Mouse (Mus musculus) midbrain, embryonic 14.5 days (tissue): ENCODE data around the gene Slc35f6. TPM values are rescaled to one million over a fixed set of nuclear protein-coding genes. Genes with fewer than 3 reads are reported as not detected.
A peak's percentile ranks its signal among the peaks of the same experiment; 100 is the strongest.

Experiments used
- ATAC-seq: fragments of 200-750 bp; cut with Nextera tagmentation; 2 replicates; pipeline ENCODE4 v1.8.0; 2017; ENCODE audit warnings: moderate number of reproducible peaks, moderate library complexity; ENCODE audit not compliant: low FRiP score, low TSS enrichment
- DNase-seq: peaks from one replicate; pipeline ENCODE4 v3.0.0-alpha.2; 2015
- H3K27ac ChIP-seq: fragments of 300-500 bp; sonication (generic); replicated peaks from 2 replicates; pipeline ENCODE4 v1.5.1; 2014; ENCODE audit warnings: mild to moderate bottlenecking, low read depth, low read length, moderate library complexity
- H3K27me3 ChIP-seq: fragments of 300-500 bp; sonication (generic); 2 replicates; pipeline ENCODE4 v1.6.1; 2014; ENCODE audit warnings: low read length, control low read depth, mixed read lengths; ENCODE audit not compliant: control insufficient read depth, insufficient read depth
- H3K36me3 ChIP-seq: fragments of 300-500 bp; sonication (generic); 2 replicates; pipeline ENCODE4 v1.6.1; 2014; ENCODE audit warnings: low read length, control low read depth; ENCODE audit not compliant: control insufficient read depth, insufficient read depth
- H3K4me1 ChIP-seq: fragments of 300-500 bp; sonication (generic); 2 replicates; pipeline ENCODE4 v1.6.1; 2014; ENCODE audit warnings: mild to moderate bottlenecking, antibody characterized with exemption, low read length, control low read depth; ENCODE audit not compliant: control insufficient read depth, insufficient read depth
- H3K4me2 ChIP-seq: fragments of 300-500 bp; sonication (generic); 2 replicates; pipeline ENCODE4 v1.6.1; 2014; ENCODE audit warnings: mild to moderate bottlenecking, low read length, moderate library complexity
- H3K4me3 ChIP-seq: fragments of 300-500 bp; sonication (generic); replicated peaks from 2 replicates; pipeline ENCODE4 v1.5.1; 2014; ENCODE audit warnings: low read depth, low read length
- H3K9ac ChIP-seq: fragments of 300-500 bp; sonication (generic); replicated peaks from 2 replicates; pipeline ENCODE4 v1.6.1; 2014; ENCODE audit warnings: mild to moderate bottlenecking, low read length, moderate library complexity
- H3K9me3 ChIP-seq: fragments of 300-500 bp; sonication (generic); 2 replicates; pipeline ENCODE4 v1.6.1; 2016; ENCODE audit warnings: low read length, control low read depth, mixed read lengths; ENCODE audit not compliant: control insufficient read depth
- WGBS: fragments of 180-500 bp; shearing (Covaris S2); extraction: QIAGEN DNeasy Blood & Tissue Kit; methylation state at CpG from one replicate; pipeline ENCODE4 v1.1.7; 2014; 5-methylcytosine and 5-hydroxymethylcytosine counted together
- polyA plus RNA-seq: library from polyadenylated mRNA; unstranded; fragments of >200 nt; fragmentation: Nextera tagmentation; extraction: Ambion mirVana; gene quantifications from 2 replicates; pipeline ENCODE4 v1.2.1, GENCODE M21; 2014

Slc35f6 gene
- polyA plus RNA-seq, 1 experiment from 2014 or later = 33.9 TPM

DNA sequence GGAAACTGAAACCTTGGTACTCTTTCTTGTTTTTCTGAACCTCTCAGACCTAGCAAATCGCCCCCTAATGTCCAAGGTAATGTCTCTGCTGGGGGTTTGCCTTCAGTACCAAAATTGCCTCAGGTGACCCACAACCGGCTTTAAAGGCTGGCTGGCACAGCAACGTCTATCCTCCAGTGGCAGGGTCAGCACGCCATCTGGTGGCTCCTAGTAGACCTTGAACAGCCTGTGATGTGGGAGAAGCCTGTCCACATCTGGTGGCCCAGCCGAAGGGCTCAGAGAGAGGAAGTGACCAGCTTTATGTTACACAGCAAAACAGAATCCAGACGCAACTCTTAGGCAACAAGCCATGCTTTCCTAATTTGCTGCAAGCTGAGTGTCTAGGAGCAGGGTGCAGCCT lies 9.7 kb upstream of the Slc35f6 start:
- WGBS = 6% methylated on average over 6 of the region's 6 CpGs
- Histone ChIP-seq H3K36me3 (no peaks in the 10 kb centered on the region), H3K27ac (no peak overlapping the region), H3K4me2 (no peak overlapping the region), H3K4me3 (no peak overlapping the region), H3K27me3 (no peaks in the 10 kb centered on the region), H3K9ac (no peak overlapping the region), H3K4me1 (no peaks in the 10 kb centered on the region), H3K9me3 (no peaks in the 10 kb centered on the region)
- no peak for ATAC-seq
- peak; percentile 88 for DNase-seq

DNA sequence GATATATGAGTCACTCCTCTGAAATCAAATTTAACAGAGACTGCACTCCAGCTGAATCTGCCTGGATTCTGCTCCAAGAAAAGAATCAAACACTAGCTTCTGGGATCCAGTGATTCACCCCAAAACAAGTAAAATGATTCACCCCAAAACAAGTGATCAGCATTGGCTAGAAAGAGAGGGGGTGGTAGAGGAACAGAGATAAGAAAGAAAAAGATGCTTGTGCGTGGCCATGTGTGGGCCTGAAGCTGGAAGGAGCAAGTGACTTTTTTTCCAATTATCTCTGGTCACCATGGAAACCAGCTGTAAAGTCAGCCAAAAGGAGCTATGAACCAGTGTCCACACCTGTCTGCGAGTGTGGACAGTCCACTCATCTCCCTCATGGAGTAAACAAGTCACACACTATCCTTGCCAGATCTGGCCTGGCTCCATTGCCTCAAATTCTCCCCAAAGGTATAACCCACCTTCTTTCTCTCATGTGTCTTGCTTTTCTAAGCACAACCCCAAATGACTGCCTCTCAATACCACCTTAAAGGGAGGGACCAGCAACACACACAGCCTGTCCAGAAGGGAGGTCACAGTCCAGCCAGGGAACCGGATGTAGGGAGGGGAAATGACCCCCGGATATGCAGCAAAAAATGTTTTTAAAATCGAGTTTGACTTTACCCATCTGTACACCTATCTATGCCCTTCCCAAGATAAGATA lies 4.1 kb upstream of the Slc35f6 start:
- ATAC-seq = no peak
- H3K4me2 ChIP-seq = no peak overlapping the region
- no peaks in the 10 kb centered on the region for H3K36me3 ChIP-seq
- 67% methylated on average over 5 of the region's 5 CpGs for WGBS
- no peak overlapping the region for H3K4me3 ChIP-seq
- H3K4me1 ChIP-seq = peaks cover 10% of the 10 kb centered on the region; the same call in 1 of the 2 replicates
- H3K27me3 ChIP-seq = no peaks in the 10 kb centered on the region
- no peak for DNase-seq
- H3K9me3 ChIP-seq = no peaks in the 10 kb centered on the region
- H3K27ac ChIP-seq = no peak overlapping the region
- H3K9ac ChIP-seq = no peak overlapping the region

DNA sequence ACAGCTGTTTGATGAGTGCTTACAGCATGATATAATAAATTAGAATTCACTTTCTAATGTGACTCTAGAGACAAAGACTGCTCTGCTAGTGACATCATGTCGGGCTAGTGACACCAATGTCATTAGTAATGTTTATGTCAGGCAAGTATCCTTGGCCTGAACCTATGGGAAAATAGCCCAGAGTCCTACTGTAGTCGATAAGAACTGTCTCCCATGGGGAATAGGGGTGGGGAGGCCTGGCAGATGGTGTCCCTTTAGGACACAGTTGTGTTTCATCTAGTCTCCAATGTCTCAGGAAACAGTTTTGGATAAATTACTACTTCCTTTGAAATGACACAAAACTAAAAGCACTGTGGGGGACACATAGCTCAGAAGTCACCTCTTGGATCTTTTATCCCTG lies 1.7 kb upstream of the Slc35f6 start:
- DNase-seq (no peak), ATAC-seq (no peak)
- Histone ChIP-seq H3K27ac (no peak overlapping the region), H3K4me2 (no peak overlapping the region), H3K4me1 (peaks cover 19% of the 10 kb centered on the region; the same call in 1 of the 2 replicates), H3K27me3 (no peaks in the 10 kb centered on the region), H3K4me3 (no peak overlapping the region), H3K9me3 (no peaks in the 10 kb centered on the region), H3K9ac (no peak overlapping the region), H3K36me3 (no peaks in the 10 kb centered on the region)
- WGBS = 68% methylated on average over 2 of the region's 2 CpGs

DNA sequence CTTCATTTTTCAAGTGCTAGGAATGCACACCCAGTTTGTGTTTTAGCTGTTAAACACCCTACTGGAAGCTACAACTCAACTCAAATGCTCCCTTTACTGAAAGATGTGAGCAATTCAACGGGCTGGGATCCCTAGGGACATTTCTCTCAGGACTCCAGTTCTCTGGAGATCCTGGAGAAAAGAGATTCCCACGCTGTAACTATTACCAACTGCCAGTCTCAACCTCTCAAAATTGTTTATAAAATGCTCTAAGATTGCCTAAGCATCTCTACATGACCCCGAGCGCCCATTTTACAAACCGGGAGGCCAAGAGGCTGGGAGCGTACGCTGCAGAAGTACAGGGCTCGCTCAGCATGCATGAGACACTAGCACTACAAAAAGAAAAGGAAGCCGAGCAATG lies 337 bp upstream of the Slc35f6 start:
- whole genome bisulfite sequencing = 16% methylated on average over 9 of the region's 9 CpGs
- Histone ChIP-seq H3K4me1 (peaks cover 19% of the 10 kb centered on the region; the same call in 1 of the 2 replicates), H3K9ac (peak overlapping the region; percentile 73), H3K27ac (peak overlapping the region; percentile 56), H3K4me2 (peak overlapping the region; percentile 88), H3K4me3 (peak overlapping the region; percentile 68), H3K27me3 (no peaks in the 10 kb centered on the region), H3K36me3 (no peaks in the 10 kb centered on the region), H3K9me3 (no peaks in the 10 kb centered on the region)
- DNase-seq = peak; percentile 56
- ATAC-seq = no peak

DNA sequence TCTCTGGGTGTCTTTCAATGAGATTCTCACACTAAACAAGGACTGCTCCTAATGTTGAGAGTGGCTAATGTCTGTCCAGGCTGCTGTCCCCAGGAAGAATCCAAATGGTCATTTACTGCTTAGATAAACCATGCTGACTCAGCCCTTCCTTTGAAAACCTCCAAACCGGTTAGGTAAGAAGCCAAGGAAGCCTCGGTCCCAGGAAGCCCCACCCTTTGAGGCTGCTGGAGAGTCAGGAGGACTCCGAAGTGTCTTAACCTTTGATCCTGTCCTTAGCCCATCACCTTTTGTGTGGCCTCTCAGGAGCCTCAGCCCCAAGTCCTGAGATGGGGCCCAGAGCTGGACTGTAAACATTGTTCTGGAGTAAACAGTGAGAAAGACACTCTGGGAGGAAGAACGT lies 1.8 kb downstream of the Slc35f6 start:
- WGBS = 84% methylated on average over 4 of the region's 4 CpGs
- Histone ChIP-seq H3K27me3 (no peaks in the 10 kb centered on the region), H3K4me2 (no peak overlapping the region), H3K4me1 (peaks cover 19% of the 10 kb centered on the region; the same call in 1 of the 2 replicates), H3K27ac (no peak overlapping the region), H3K9me3 (no peaks in the 10 kb centered on the region), H3K4me3 (no peak overlapping the region), H3K36me3 (peaks cover under 1% of the 10 kb centered on the region), H3K9ac (no peak overlapping the region)
- ATAC-seq (no peak), DNase-seq (no peak)

DNA sequence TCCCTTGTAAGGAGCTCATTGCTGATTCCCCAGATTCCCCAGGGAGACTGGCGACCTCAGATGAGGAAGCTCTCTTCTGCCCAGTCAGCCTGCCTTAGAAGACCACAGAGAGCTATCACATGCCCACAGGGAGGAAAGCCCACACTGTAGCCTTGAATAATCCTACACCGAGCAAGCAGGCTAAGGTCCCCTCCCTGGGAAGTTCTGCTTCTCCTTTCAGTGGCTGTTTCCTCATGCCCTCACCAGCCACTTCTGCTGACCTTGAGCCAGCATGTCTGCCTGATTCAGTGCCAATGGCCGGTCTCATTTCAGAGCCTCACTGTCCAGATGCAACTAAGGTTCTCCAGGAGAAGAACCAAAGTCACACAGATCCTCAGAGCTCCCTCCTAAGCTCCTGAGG lies 3.0 kb downstream of the Slc35f6 start:
- Histone ChIP-seq H3K4me2 (no peak overlapping the region), H3K4me1 (peaks cover 19% of the 10 kb centered on the region; the same call in 1 of the 2 replicates), H3K9ac (no peak overlapping the region), H3K36me3 (peaks cover 11% of the 10 kb centered on the region), H3K27me3 (no peaks in the 10 kb centered on the region), H3K4me3 (no peak overlapping the region), H3K9me3 (no peaks in the 10 kb centered on the region), H3K27ac (no peak overlapping the region)
- ATAC-seq (no peak), DNase-seq (no peak)
- WGBS = 86% methylated on average over 3 of the region's 3 CpGs

DNA sequence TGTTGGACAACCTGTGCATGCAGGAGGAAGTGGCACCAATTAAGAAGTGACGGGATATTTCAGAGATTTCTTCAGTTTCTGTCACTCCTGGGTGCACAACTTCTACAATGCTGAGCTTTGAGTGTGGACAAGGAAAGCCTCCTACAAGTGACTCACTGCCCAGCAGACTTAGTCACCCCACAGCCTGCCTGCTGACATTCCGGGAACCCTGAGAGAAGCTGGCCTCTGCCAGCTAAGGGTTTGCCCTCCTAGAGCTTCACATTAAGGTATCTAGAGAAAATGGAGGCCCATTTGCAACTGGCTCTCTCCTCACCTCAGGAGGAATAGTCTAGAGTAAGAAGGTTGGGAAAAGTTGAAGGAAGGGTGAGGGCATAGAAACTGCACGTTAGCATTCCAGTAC lies 3.8 kb downstream of the Slc35f6 start:
- no peak overlapping the region for H3K4me3 ChIP-seq
- WGBS = 94% methylated on average over 3 of the region's 3 CpGs
- ATAC-seq = no peak

DNA sequence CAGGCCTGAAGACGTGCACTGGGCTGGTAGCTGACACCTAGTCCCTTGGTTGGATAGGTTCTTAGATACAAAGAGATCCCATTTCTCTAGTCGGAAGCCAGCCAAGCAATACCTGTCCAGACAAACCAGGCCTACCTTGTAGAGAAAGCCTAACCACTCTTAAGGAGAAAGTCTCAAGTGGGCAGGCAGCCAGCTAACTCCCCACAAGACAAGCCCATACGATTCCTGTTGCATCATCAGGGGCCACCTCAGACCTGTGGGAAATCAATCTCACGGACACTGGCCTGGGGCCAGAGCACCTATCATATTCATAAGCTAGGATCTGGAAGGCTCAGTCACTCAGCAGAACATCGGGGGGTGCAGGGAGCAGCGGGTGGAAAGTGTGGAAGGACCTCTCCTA lies 5.5 kb downstream of the Slc35f6 start:
- Histone ChIP-seq H3K27me3 (no peaks in the 10 kb centered on the region), H3K27ac (no peak overlapping the region), H3K9ac (no peak overlapping the region), H3K4me3 (no peak overlapping the region), H3K9me3 (no peaks in the 10 kb centered on the region), H3K4me1 (peaks cover 13% of the 10 kb centered on the region; the same call in 1 of the 2 replicates), H3K36me3 (peaks cover 36% of the 10 kb centered on the region), H3K4me2 (no peak overlapping the region)
- WGBS = 89% methylated on average over 6 of the region's 6 CpGs
- no peak for DNase-seq
- no peak for ATAC-seq

More for the DNA sequence above, 3.8 kb downstream of the Slc35f6 start:
- Histone ChIP-seq H3K27me3 (no peaks in the 10 kb centered on the region), H3K36me3 (peaks cover 19% of the 10 kb centered on the region), H3K9me3 (no peaks in the 10 kb centered on the region), H3K27ac (no peak overlapping the region), H3K4me1 (peaks cover 19% of the 10 kb centered on the region; the same call in 1 of the 2 replicates), H3K9ac (no peak overlapping the region), H3K4me2 (no peak overlapping the region)
- DNase-seq = no peak

DNA sequence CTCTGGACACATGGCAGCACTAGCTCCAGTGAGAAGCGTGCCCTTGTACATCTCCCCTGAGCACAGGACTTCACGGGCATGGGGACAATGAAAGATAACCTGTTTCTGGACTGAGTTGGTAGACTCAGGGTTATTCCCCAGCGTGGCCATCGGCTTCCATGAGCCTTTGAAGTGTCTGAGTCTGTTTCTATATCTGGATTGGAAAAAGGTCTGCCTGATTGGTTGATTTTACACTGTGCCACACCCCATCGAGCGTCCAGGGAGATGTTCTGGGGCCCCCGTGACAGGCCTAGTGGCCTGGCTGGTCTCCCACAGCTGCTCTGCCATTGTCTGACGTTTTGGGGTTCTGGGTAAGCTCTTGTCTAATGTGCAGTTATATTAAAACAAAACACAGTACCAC lies 7.3 kb downstream of the Slc35f6 start:
- H3K36me3 ChIP-seq = peaks cover 41% of the 10 kb centered on the region

More for the DNA sequence above, 7.3 kb downstream of the Slc35f6 start:
- H3K4me3 ChIP-seq = no peak overlapping the region
- H3K27ac ChIP-seq = no peak overlapping the region
- WGBS = 85% methylated on average over 8 of the region's 8 CpGs
- H3K9me3 ChIP-seq = no peaks in the 10 kb centered on the region
- H3K4me2 ChIP-seq = no peak overlapping the region
- no peaks in the 10 kb centered on the region for H3K4me1 ChIP-seq
- DNase-seq (no peak), ATAC-seq (no peak)
- no peak overlapping the region for H3K9ac ChIP-seq
- no peaks in the 10 kb centered on the region for H3K27me3 ChIP-seq
